Mouse (Mus musculus) adrenal gland, postnatal 4 days (tissue): ENCODE data around the gene Edf1. TPM values are rescaled to one million over a fixed set of nuclear protein-coding genes. Genes with fewer than 3 reads are reported as not detected.

Source experiments
- DNase-seq, 2 experiments: peaks; one replicate each; pipeline ENCODE4 v3.0.0; 2021 to 2022; ENCODE audit warnings: low spot score in 2 of 2, mixed read lengths in 2 of 2
- total RNA-seq, 2 experiments: library from RNA; stranded (reverse); gene quantifications; 2 replicates each; pipeline ENCODE4 v1.2.3; 2021

The Edf1 gene
- total RNA-seq, 2 experiments from 2014 or later, result 171 to 191 TPM

- no peak for DNase-seq
These were observed 23.0 kb downstream of the Edf1 start for GRCm38 (mm10) chr2:25580621-25581101.

- no peak for DNase-seq
These were observed 23.7 kb downstream of the Edf1 start, which contains the start of gene Ajm1 for GRCm38 (mm10) chr2:25581294-25581864. Gene Ajm1 (minus strand): TSS chr2:25581757.

- no peak for DNase-seq
These were observed 24.3 kb downstream of the Edf1 start for GRCm38 (mm10) chr2:25581901-25582301.

- DNase-seq, result no peak
These were observed 24.9 kb downstream of the Edf1 start for GRCm38 (mm10) chr2:25582466-25583119.

GRCm38 (mm10) chr2:25583120-25583481 is 25.5 kb downstream of the Edf1 start:
- no peak for DNase-seq

GRCm38 (mm10) chr2:25583571-25583970 is 25.9 kb downstream of the Edf1 start:
- DNase-seq, result no peak

GRCm38 (mm10) chr2:25584152-25584551 is 26.5 kb downstream of the Edf1 start:
- no peak for DNase-seq

- no peak for DNase-seq
These were observed 27.2 kb downstream of the Edf1 start for GRCm38 (mm10) chr2:25584856-25585255.

- no peak for DNase-seq
These were observed 28.0 kb downstream of the Edf1 start for GRCm38 (mm10) chr2:25585601-25586000.

- DNase-seq, result no peak
These were observed 29.6 kb downstream of the Edf1 start for GRCm38 (mm10) chr2:25587290-25587689.

GRCm38 (mm10) chr2:25588227-25588907 is 30.7 kb downstream of the Edf1 start:
- no peak for DNase-seq

- DNase-seq, result no peak
These were observed 34.2 kb downstream of the Edf1 start for GRCm38 (mm10) chr2:25591863-25592262.

GRCm38 (mm10) chr2:25596765-25597510 is 39.3 kb downstream of the Edf1 start:
- DNase-seq, result no peak

GRCm38 (mm10) chr2:25598749-25599148 is 41.1 kb downstream of the Edf1 start:
- no peak for DNase-seq

- DNase-seq, result no peak
These were observed 42.4 kb downstream of the Edf1 start for GRCm38 (mm10) chr2:25600037-25600436.

- DNase-seq, result no peak
These were observed 44.9 kb downstream of the Edf1 start for GRCm38 (mm10) chr2:25602526-25602925.

GRCm38 (mm10) chr2:25607761-25608622 is 50.3 kb downstream of the Edf1 start, which contains the start of gene Rabl6:
Gene Rabl6 (minus strand): TSS chr2:25608521.
- DNase-seq, result peak; percentile 68 to 78

- DNase-seq, result no peak
These were observed 51.0 kb downstream of the Edf1 start for GRCm38 (mm10) chr2:25608671-25609070.
